Mouse (Mus musculus) gastrocnemius, adult 8-10 months (tissue): ENCODE measurements at regions not wholly inside any gene's neighbourhood (a gene's known extent, or its start where the extent isn't known, plus 50 kb on each side); places are given as distances from the start of the nearest gene placed in this dataset.

Source experiments
- DNase-seq, 2 experiments: peaks; one replicate each; pipeline ENCODE4 v3.0.0; 2022; ENCODE audit warnings: low spot score in 2 of 2

DNA sequence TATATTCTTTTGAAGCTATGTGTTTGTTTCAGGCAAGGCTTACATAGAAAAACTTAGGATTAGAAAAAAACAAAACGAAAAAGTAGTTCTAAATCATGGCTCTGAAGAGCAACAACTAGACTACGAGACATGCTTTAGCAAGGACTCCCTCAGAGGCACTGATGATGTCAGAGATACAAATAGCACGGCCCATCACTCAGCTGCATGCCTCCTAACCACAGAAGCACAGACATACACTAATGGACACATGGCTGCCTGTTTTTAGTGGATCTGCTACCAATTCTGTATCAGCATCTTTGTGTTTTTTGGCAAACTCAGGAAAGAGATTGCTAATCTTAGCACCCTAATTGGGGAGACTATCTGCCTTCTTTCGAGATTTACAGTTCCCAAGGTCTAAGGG lies 138.6 kb upstream of the Nt5c1b start:
- DNase-seq: no peak

DNA sequence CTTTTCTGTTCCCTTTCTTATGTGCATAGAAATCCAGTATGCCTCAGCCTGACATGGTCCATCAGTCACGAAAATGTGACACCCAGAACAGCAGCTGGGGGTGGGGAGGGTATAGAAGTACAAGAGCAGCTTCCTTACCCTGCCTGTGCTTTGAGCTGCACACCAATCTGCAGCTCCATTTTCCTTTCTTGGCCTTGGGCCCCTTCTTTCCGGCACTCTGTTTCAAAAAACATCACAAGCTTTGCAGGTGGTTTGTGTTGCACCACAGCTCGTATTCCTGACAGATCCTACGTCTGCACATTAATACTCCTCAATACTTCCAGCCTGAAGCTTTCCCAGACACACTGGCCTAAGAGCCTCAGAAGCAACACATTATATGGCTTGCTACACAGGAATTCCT lies 138.1 kb upstream of the Nt5c1b start:
- DNase-seq: peak in 1 of 2 experiments; percentile 4

DNA sequence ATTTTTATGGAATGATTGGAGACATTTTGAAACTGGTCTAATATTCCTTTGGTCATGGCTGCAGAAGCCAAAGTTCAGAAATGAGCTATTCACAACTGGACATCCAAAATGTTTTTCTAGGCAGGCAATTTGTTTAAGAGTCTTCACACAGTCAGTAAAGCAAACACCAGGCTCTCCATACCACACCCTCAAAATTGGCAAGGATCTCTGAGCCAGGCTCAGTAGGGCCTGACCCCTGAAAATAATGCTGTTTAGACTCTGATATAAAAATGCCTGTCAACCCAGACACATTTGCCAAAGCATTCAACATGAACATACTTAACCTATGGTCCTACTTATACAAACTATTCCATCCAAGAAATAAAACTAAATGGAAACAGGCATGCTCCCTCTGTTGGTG lies 121.7 kb upstream of the Nt5c1b start:
- DNase-seq: no peak

DNA sequence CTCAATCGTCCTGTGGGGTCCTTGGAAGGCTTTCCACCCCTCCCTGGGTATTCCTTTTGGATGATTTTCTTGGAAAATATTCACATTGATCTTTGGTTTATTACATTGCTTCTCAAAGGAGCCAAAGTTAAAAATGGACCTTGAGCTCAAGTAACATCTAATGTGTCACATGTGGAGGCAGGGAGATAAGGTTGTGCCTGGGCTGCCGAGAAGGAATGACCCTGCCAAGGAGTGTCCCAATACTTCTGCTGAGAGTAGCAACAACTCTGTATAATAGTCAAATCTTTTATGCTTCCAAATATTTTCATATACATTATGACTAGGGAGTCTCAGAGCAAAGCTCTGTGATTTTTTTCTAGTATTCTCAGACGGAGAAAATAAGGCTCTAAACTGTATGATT lies 113.4 kb upstream of the Nt5c1b start:
- no peak for DNase-seq

DNA sequence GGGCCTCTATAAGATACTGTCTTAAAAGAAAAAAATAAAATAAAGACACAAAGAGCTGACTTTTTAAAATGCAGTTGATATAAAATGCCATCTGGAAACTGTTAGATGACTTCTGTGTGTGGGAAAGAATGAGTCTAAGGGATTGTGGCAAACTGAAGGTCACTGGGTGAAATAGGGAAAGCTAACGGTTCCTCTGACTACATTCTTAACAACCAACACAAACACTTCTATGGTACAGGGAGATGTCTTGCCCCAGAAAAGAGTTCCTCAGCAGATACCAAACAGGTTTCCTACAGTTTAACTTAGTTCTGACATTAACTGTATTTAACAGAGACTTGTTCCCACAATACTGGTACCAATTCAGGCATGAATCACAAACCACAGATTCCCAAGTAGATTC lies 103.6 kb upstream of the Nt5c1b start:
- DNase-seq: no peak

DNA sequence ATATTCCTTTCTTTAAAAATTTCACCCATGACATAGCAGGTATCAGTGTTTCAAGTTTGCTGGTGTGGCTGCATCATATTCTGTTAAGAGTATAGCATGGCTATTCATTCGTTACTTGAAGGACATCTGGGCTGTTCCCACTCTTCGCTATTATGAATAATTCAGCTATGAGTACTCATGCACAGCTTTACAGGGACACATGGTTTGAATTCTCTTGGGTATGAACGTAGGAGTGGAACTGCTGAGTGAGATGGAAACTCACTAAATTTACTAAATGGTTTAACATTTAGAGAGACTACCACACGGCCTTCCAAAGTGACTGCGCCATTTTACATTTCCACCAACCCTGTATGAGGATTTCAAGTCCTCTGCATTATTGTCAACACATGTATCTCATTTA lies 97.7 kb upstream of the Nt5c1b start:
- DNase-seq: no peak

DNA sequence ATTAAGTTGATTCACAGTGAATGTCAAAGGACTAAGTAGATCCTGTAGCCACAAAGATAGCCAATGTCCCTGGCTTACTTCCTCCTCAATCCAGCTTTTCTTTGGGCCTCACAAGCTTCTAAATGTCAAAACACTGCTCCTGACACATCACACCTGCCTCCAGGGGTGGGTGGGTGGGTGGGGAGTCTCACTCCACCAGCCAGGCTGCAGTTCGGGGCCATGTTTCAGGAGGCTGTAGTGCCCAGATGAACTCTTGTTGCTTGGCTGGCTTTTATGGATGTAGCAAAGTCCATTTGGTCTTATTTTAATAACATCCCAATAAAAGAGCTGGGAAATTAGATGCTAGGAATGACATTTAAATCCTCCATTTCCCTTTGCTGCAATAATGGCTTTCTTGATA lies 94.5 kb upstream of the Nt5c1b start:
- DNase-seq: no peak

DNA sequence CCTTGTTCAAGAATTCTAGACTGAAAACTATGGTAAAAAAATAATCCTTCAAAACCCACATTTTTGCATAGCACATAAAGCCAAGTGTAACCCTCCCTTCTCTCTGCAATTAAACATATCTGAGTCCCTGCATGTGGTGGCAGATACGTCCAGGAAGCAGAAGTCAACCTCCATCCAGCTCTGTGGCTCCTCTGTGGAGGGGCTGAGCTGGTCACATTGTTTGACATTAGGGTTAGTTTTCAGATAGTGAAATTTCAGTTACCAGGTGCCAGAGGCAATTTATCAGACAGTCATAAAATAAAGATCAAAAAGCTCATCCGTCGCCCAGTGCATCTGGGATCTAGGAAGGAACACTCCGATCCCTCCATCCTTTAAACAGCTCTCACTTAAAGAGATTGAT lies 77.1 kb upstream of the Nt5c1b start:
- DNase-seq: no peak

DNA sequence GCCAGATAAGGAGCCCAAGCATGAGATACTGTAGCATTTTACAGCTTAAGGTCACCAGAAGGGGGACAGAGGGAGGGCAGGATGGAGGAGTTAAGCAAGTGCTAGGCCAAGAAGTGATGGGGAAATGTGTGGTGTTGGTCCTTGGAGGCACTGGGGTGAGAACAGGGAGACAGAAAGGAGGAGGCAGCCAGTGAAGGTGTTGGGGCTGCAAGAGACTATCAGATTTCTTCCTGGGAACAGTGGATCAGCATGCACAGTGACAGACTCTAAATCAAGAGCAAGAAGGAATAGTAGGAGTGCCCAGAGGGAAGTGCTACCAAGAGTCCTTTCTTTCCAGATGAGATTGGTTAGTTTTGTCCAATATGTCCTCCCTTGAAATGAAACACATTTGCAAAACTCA lies 63.8 kb upstream of the Nt5c1b start:
- no peak for DNase-seq
